Mouse (Mus musculus): ENCODE data around the gene Sms. TPM values are rescaled to one million over a fixed set of nuclear protein-coding genes. Genes with fewer than 3 reads are reported as not detected.

The Sms gene
- 150 and 154 TPM in 2 replicates for polyA plus RNA-seq (2015; fragmentation: Nextera tagmentation; extraction: Ambion mirVana)

DNA sequence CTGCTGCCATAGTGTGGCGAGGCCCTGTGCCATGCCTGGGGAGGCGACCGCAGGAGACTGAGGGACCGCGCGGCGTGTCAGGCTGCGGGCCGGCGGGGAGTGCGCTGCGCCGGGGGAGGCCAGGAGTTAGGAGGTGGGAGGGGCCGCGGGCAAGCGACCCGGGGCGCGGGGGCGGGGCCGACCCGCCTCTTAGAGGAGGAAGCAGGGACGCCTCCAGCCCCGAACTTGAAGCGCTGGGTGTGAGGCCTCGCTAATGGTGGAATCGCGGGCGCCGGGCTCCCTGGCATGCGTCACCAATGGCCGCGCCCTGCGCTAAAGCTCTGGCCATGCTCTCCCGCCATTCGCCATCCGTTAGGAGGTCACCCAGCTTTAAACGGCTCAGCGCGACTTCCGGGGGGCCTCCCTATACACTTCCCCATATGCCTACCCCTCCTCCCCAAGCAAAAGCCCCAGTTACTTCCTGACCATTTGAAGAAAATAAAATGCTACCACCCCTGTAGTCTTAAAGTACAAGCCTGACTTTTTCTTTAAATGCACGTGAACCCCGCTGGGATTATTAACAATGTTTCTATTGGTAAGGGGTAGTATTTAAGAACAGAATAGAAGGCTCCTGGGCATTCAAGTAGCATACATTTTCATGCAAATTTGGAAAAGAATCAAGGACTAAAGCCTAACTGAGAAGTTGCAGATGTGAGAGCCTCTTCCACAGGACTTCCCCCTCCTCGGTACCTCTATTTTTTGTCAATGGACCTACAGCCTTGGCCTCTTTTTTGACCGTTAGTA, at the start of gene Sms:
Sms (minus strand) TSS at position 344 of the 783 bp plus-strand sequence.
- H3K4me3 ChIP-seq: peak within 1 kb of the TSS; percentile 66
- 29% methylated on average over 29 of the region's 45 CpGs for WGBS
- H3K36me3 ChIP-seq: no peaks in the 10 kb centered on the region
- no peaks in the 10 kb centered on the region for H3K9me3 ChIP-seq
- peak within 1 kb of the TSS; percentile 55 for H3K4me2 ChIP-seq
- H3K27me3 ChIP-seq: no peaks in the 10 kb centered on the region
- H3K9ac ChIP-seq: peak within 1 kb of the TSS; percentile 86
- peaks cover 11% of the 10 kb centered on the region for H3K4me1 ChIP-seq (replicated peaks)
- peak; percentile 92 for ATAC-seq (ENCODE audit: low FRiP score)
- H3K27ac ChIP-seq: peak within 1 kb of the TSS; percentile 96

GRCm38 (mm10) chrX:157506400-157506799, 14.3 kb upstream of the Sms start:
- no peak overlapping the region for H3K9ac ChIP-seq
- ATAC-seq (ENCODE audit: low FRiP score): no peak
- no peak overlapping the region for H3K27ac ChIP-seq
- H3K4me1 ChIP-seq (replicated peaks): no peaks in the 10 kb centered on the region
- no peaks in the 10 kb centered on the region for H3K27me3 ChIP-seq
- H3K4me3 ChIP-seq: no peak overlapping the region
- no peaks in the 10 kb centered on the region for H3K9me3 ChIP-seq
- H3K36me3 ChIP-seq: no peaks in the 10 kb centered on the region
- H3K4me2 ChIP-seq: no peak overlapping the region
- 72% methylated on average over 5 of the region's 5 CpGs for WGBS

GRCm38 (mm10) chrX:157504506-157504905, 12.4 kb upstream of the Sms start:
- Histone ChIP-seq H3K27ac (no peak overlapping the region), H3K4me2 (no peak overlapping the region), H3K27me3 (no peaks in the 10 kb centered on the region), H3K36me3 (no peaks in the 10 kb centered on the region), H3K9me3 (no peaks in the 10 kb centered on the region), H3K9ac (no peak overlapping the region), H3K4me1 (replicated peaks) (no peaks in the 10 kb centered on the region), H3K4me3 (no peak overlapping the region)
- WGBS: 92% methylated on average over 1 of the region's 1 CpGs
- ATAC-seq (ENCODE audit: low FRiP score): no peak

DNA sequence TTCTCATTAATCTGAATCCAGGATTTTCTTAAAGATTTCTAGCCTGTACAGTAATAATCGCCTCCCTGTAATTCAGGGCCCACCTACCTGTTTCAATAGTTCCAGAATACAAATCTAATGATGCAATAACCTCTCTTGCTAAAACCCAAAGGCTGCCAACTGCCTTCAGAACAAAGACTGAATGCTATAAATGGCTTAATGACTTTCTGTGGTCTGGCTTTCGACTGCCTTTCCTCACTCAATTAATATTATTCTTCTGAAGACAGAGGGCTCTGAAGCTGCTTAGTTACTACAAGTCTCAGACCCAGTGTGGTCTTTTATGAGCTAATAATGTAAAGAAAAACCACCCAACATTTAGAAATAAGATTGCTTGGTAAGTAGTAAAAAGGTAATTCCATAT, 9.8 kb upstream of the Sms start:
- ATAC-seq (ENCODE audit: low FRiP score): no peak
- Histone ChIP-seq H3K9ac (no peak overlapping the region), H3K27me3 (no peaks in the 10 kb centered on the region), H3K27ac (no peak overlapping the region), H3K4me3 (no peak overlapping the region), H3K9me3 (no peaks in the 10 kb centered on the region), H3K4me2 (no peak overlapping the region), H3K36me3 (no peaks in the 10 kb centered on the region), H3K4me1 (replicated peaks) (no peaks in the 10 kb centered on the region)
- WGBS: 76% methylated on average over 2 of the region's 2 CpGs

GRCm38 (mm10) chrX:157500004-157500403, 7.9 kb upstream of the Sms start:
- no peak for ATAC-seq (ENCODE audit: low FRiP score)
- Histone ChIP-seq H3K27ac (no peak overlapping the region), H3K4me2 (no peak overlapping the region), H3K4me1 (replicated peaks) (no peaks in the 10 kb centered on the region), H3K9me3 (no peaks in the 10 kb centered on the region), H3K9ac (no peak overlapping the region), H3K4me3 (no peak overlapping the region), H3K27me3 (no peaks in the 10 kb centered on the region), H3K36me3 (no peaks in the 10 kb centered on the region)
- WGBS: 86% methylated on average over 8 of the region's 8 CpGs

DNA sequence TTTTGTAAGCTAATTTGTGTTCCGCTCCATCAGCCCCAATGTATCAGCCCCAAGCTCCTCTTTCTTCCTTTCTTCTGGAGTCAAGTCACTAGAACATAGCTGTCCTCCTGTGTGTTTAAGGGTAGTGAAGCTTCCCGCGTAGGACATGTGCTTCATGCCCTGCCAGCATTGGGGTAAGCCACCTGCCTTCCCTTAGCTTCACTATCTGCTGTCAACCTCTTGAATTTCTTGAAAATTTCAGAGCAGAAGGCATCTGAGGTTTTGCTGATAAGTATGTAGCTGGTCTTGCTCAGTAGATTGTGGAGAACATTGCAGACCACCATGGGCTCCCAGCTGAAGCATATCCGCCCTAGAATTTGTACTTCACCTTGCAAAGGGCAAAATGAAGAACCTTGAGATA, 1.1 kb upstream of the Sms start:
- no peaks in the 10 kb centered on the region for H3K36me3 ChIP-seq
- H3K4me2 ChIP-seq: no peak overlapping the region
- WGBS: 71% methylated on average over 4 of the region's 4 CpGs
- no peaks in the 10 kb centered on the region for H3K27me3 ChIP-seq
- no peak overlapping the region for H3K27ac ChIP-seq
- H3K4me3 ChIP-seq: no peak overlapping the region
- H3K9ac ChIP-seq: no peak overlapping the region
- H3K9me3 ChIP-seq: no peaks in the 10 kb centered on the region
- no peak for ATAC-seq (ENCODE audit: low FRiP score)
- H3K4me1 ChIP-seq (replicated peaks): peaks cover 11% of the 10 kb centered on the region

DNA sequence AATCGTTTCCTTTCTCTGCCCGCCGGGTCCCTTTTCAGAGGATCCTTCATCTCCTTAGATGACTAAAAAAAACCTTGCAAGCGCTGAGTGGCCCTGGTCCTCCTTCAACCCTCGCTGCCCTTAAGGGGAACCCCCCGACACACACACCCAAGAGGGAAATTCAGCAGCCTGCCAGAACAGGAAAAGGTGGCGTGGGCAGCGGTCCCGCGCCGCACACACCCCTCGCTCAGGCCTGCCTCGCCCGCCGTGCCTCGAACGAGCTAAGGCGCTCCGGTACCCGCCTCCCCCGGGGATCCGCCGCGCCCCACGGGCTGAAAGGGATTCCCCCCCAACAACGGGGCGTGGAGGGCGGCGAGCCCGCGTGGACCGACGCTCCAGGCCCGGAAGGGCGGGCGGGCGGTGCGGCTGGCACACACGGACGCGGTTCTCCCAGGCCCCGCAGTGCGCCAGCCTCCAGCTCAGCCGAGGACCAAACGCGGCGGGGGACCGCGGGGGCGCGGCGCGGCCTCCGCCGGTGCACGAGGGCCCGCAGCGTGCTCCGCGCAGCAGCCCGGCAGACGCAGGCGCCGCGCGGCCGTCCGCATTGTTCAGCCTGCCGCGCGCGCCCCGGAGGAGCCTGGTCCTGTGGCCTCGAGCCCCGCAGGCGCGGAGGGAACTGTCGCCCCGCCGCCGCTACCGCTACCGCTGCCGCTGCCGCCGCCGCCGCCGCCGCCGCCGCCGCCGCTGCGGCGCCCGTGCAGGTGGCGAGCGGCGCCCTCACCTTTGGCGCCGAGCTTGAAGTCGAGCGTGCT, 747 bp downstream of the Sms start:
- Histone ChIP-seq H3K27me3 (no peaks in the 10 kb centered on the region), H3K27ac (peak overlapping the region; percentile 96), H3K4me3 (peak overlapping the region; percentile 66), H3K36me3 (no peaks in the 10 kb centered on the region), H3K9me3 (no peaks in the 10 kb centered on the region), H3K4me2 (peak overlapping the region; percentile 55), H3K4me1 (replicated peaks) (peaks cover 11% of the 10 kb centered on the region), H3K9ac (peak overlapping the region; percentile 86)
- WGBS: 32% methylated on average over 62 of the region's 104 CpGs
- peak; percentile 78 for ATAC-seq (ENCODE audit: low FRiP score)

GRCm38 (mm10) chrX:157490769-157491144, 1.3 kb downstream of the Sms start:
- 0 out of 2 replicates have a peak, but pooled peaks have one; percentile 0 for ATAC-seq (ENCODE audit: low FRiP score)
- 16% methylated on average over 11 of the region's 12 CpGs for WGBS
- H3K4me1 ChIP-seq (replicated peaks): peaks cover 11% of the 10 kb centered on the region
- peak overlapping the region; percentile 96 for H3K27ac ChIP-seq
- H3K36me3 ChIP-seq: no peaks in the 10 kb centered on the region
- no peaks in the 10 kb centered on the region for H3K27me3 ChIP-seq
- H3K9me3 ChIP-seq: no peaks in the 10 kb centered on the region
- peak overlapping the region; percentile 66 for H3K4me3 ChIP-seq
- peak overlapping the region; percentile 86 for H3K9ac ChIP-seq
- H3K4me2 ChIP-seq: peak overlapping the region; percentile 55

DNA sequence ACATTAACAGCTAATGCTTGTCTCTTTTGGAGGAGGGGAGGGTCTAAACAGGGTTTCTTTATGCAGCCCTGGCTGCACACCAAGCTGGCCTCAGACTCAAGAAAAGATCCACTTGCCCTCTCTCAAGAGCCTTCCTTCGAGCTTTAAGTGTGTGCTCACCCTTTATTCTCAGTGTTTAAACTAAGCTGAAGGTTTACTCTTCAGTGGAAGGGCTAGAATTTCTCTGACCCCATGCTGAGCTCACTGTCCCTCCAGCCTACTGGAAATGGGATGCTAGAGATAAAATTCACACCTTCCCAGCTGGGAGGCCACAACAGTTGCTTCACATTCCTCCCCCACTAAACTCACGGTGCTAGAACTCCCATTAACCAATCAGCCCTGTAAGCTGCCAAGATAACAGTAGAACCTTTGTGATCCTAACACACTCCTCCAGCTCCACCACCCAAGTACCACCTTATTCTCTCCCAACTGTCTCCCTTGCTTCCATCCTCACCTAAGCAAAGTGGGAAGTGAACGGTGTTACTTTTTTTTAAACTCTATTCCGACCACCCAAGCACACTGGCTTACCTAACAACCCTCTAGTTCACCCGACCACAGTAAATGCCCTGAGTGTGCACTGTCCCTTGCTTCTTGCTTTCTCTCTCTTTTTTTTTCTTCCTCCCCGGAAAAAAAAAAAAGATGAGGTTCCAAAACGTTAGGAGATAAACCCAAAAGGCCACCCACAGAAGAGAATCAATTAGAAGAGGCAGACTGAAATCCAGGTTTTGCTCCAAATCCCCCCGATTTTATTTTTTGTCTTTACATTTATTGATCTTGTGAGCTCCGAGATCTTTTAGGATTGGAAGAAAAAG, 2.0 kb downstream of the Sms start:
- ATAC-seq (ENCODE audit: low FRiP score): no peak
- Histone ChIP-seq H3K27ac (peak overlapping the region; percentile 96; the same call in 1 of the 2 replicates), H3K9me3 (no peaks in the 10 kb centered on the region), H3K27me3 (no peaks in the 10 kb centered on the region), H3K4me1 (replicated peaks) (peaks cover 11% of the 10 kb centered on the region), H3K4me3 (peak overlapping the region; percentile 66), H3K4me2 (peak overlapping the region; percentile 55), H3K36me3 (no peaks in the 10 kb centered on the region), H3K9ac (peak overlapping the region; percentile 86)
- WGBS: 15% methylated on average over 9 of the region's 9 CpGs

GRCm38 (mm10) chrX:157488831-157489230, 3.3 kb downstream of the Sms start:
- no peak overlapping the region for H3K9ac ChIP-seq
- no peak overlapping the region for H3K4me2 ChIP-seq
- ATAC-seq (ENCODE audit: low FRiP score): no peak
- peaks cover 11% of the 10 kb centered on the region for H3K4me1 ChIP-seq (replicated peaks)
- WGBS: 74% methylated on average over 3 of the region's 3 CpGs
- H3K27ac ChIP-seq: no peak overlapping the region
- no peak overlapping the region for H3K4me3 ChIP-seq
- no peaks in the 10 kb centered on the region for H3K27me3 ChIP-seq
- no peaks in the 10 kb centered on the region for H3K36me3 ChIP-seq
- H3K9me3 ChIP-seq: no peaks in the 10 kb centered on the region

- WGBS: 48% methylated on average over 2 of the region's 2 CpGs
- Histone ChIP-seq H3K9ac (no peak overlapping the region), H3K27me3 (no peaks in the 10 kb centered on the region), H3K4me3 (no peak overlapping the region), H3K9me3 (no peaks in the 10 kb centered on the region), H3K4me1 (replicated peaks) (peaks cover 11% of the 10 kb centered on the region), H3K36me3 (no peaks in the 10 kb centered on the region), H3K27ac (no peak overlapping the region), H3K4me2 (no peak overlapping the region)
- no peak for ATAC-seq (ENCODE audit: low FRiP score)
Measured at GRCm38 (mm10) chrX:157486765-157487164, 5.3 kb downstream of the Sms start.

- no peak overlapping the region for H3K27ac ChIP-seq
- H3K9me3 ChIP-seq: no peaks in the 10 kb centered on the region
- H3K4me3 ChIP-seq: no peak overlapping the region
- H3K4me1 ChIP-seq (replicated peaks): no peaks in the 10 kb centered on the region
- no peak overlapping the region for H3K9ac ChIP-seq
- H3K27me3 ChIP-seq: no peaks in the 10 kb centered on the region
- H3K36me3 ChIP-seq: no peaks in the 10 kb centered on the region
- no peak for ATAC-seq (ENCODE audit: low FRiP score)
- H3K4me2 ChIP-seq: no peak overlapping the region
- WGBS: 82% methylated on average over 2 of the region's 2 CpGs
Measured at GRCm38 (mm10) chrX:157482842-157483241, 9.2 kb downstream of the Sms start.

Measured in hindbrain, embryonic 13.5 days (tissue).